Comparison of ENCODE assay signal across 16 mouse cellular contexts in the genomic region with DNA sequence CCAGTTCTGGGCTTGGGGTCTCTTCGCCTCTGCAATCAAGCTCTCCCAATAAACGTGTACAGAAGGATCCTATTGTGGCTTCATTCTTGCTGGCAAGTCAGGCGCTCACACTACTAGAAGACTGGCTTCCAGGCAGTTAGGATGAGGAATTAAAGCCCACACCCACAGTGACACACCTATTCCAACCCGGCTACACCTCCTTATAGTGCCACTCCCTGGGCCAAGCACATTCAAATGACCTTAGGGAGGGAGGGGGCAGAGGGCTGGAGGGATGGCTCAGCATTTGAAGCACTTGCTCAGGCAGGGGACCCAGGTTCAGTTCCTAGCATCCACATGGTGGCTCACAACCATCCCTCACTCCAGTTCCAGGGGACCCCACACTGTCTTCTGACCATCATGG.
"Had no signal": no experiment of that assay in that cellular context is flagged by ENCODE, and none has a peak within 500 bp of the region (broad histone marks: within the 10 kb centered on the region; RNA-seq: fewer than 3 reads in every experiment).

No protein-coding gene starts in this region.

- H3K4me1 ChIP-seq: lung, embryonic 15.5 days; megakaryocyte, embryonic 14.5 days; neural tube, embryonic 12.5 days had no signal

- H3K4me3 ChIP-seq: lung, embryonic 15.5 days; megakaryocyte, embryonic 14.5 days; midbrain, embryonic 13.5 days; midbrain, embryonic 15.5 days; neural tube, embryonic 12.5 days had no signal

- H3K27ac ChIP-seq: lung, embryonic 15.5 days; macrophage; midbrain, embryonic 13.5 days; midbrain, embryonic 15.5 days; neural tube, embryonic 12.5 days had no signal

- H3K9me3 ChIP-seq: lung, embryonic 15.5 days; megakaryocyte, embryonic 14.5 days; midbrain, embryonic 13.5 days; midbrain, embryonic 15.5 days; neural tube, embryonic 12.5 days had no signal

- H3K36me3 ChIP-seq: lung, embryonic 15.5 days had no signal

- H3K27me3 ChIP-seq: lung, embryonic 15.5 days; megakaryocyte, embryonic 14.5 days; midbrain, embryonic 13.5 days; midbrain, embryonic 15.5 days; neural tube, embryonic 12.5 days had no signal

- DNase-seq: liver, postnatal 0 days; lung, adult 2 months; lung, postnatal 14 days; lung, postnatal 36 days; right cerebral cortex, postnatal 25 days; right cerebral cortex, postnatal 4 days; spleen, adult 18-20 months; thymus, adult 18-20 months; thymus, postnatal 25 days; thymus, postnatal 4 days had no signal
